Mouse (Mus musculus) mature B cell (primary cell): Measurements from ENCODE around the gene Dpep3.

Experiments used
- in situ Hi-C: fragments of 300-500 bp; cut with MboI; formaldehyde crosslinking; loops from 2 replicates; pipeline ENCODE4 v1.14.3; 2019

Gene Dpep3

GRCm38 (mm10) chr8:105981146-105981545 is 1.9 kb upstream of the Dpep3 start:
- in situ Hi-C loops, result no loop called here

GRCm38 (mm10) chr8:105975363-105975762 is 3.9 kb downstream of the Dpep3 start:
- in situ Hi-C loops, result no loop called here

- in situ Hi-C loops, result no loop called here
Observed at GRCm38 (mm10) chr8:105971019-105971720, 8.1 kb downstream of the Dpep3 start.

- in situ Hi-C loops, result no loop called here
Observed at GRCm38 (mm10) chr8:105969367-105969766, 9.9 kb downstream of the Dpep3 start.

- in situ Hi-C loops, result no loop called here
Observed at GRCm38 (mm10) chr8:105966692-105967311, 12.4 kb downstream of the Dpep3 start.

- in situ Hi-C loops, result no loop called here
Observed at GRCm38 (mm10) chr8:105965905-105966341, 13.3 kb downstream of the Dpep3 start, which contains the start of gene Slc12a4. Slc12a4 (minus strand) TSS chr8:105966097.

GRCm38 (mm10) chr8:105965266-105965904 is 13.8 kb downstream of the Dpep3 start:
- in situ Hi-C loops, result no loop called here

GRCm38 (mm10) chr8:105964506-105965265 is 14.5 kb downstream of the Dpep3 start:
- in situ Hi-C loops, result no loop called here

- in situ Hi-C loops, result no loop called here
Observed at GRCm38 (mm10) chr8:105961536-105961935, 17.7 kb downstream of the Dpep3 start.

- in situ Hi-C loops, result no loop called here
Observed at GRCm38 (mm10) chr8:105961101-105961500, 18.1 kb downstream of the Dpep3 start.

- in situ Hi-C loops, result no loop called here
Observed at GRCm38 (mm10) chr8:105959350-105959749, 19.9 kb downstream of the Dpep3 start.

- in situ Hi-C loops, result no loop called here
Observed at GRCm38 (mm10) chr8:105957813-105958212, 21.4 kb downstream of the Dpep3 start.

- in situ Hi-C loops, result no loop called here
Observed at GRCm38 (mm10) chr8:105956556-105956955, 22.7 kb downstream of the Dpep3 start.

- in situ Hi-C loops, result no loop called here
Observed at GRCm38 (mm10) chr8:105951057-105951659, 28.1 kb downstream of the Dpep3 start.

- in situ Hi-C loops, result loop anchor here (25.0 kb wide), 1 partner anchor 237 kb away; the partner anchor contains the start of genes 4933405L10Rik, Acd, Enkd1 and Pard6a
Observed at GRCm38 (mm10) chr8:105949350-105949749, 29.9 kb downstream of the Dpep3 start.

GRCm38 (mm10) chr8:105943321-105943739 is 35.9 kb downstream of the Dpep3 start, which contains the start of gene Lcat:
Lcat (minus strand) TSS chr8:105943382.
- in situ Hi-C loops, result loop anchor here (25.0 kb wide), 1 partner anchor 231 kb away; the partner anchor contains the start of genes 4933405L10Rik, Acd, Enkd1 and Pard6a

- in situ Hi-C loops, result loop anchor here (25.0 kb wide), 1 partner anchor 230 kb away; the partner anchor contains the start of genes 4933405L10Rik, Acd, Enkd1 and Pard6a
Observed at GRCm38 (mm10) chr8:105942542-105942941, 36.7 kb downstream of the Dpep3 start.

GRCm38 (mm10) chr8:105942026-105942425 is 37.2 kb downstream of the Dpep3 start:
- in situ Hi-C loops, result loop anchor here (25.0 kb wide), 1 partner anchor 230 kb away; the partner anchor contains the start of genes 4933405L10Rik, Acd, Enkd1 and Pard6a

- in situ Hi-C loops, result loop anchor here (25.0 kb wide), 1 partner anchor 226 kb away; the partner anchor contains the start of genes 4933405L10Rik, Acd, Enkd1 and Pard6a
Observed at GRCm38 (mm10) chr8:105938306-105938669, 40.9 kb downstream of the Dpep3 start, which contains the start of gene Psmb10. Psmb10 (minus strand) TSS chr8:105938444.

- in situ Hi-C loops, result loop anchor here (25.0 kb wide), 1 partner anchor 225 kb away; the partner anchor contains the start of genes 4933405L10Rik, Acd, Enkd1 and Pard6a
Observed at GRCm38 (mm10) chr8:105937496-105938305, 41.5 kb downstream of the Dpep3 start.
